Mouse (Mus musculus) heart, embryonic 12.5 days (tissue): ENCODE measurements around the gene Prickle1. TPM values are rescaled to one million over a fixed set of nuclear protein-coding genes. Genes with fewer than 3 reads are reported as not detected.
A peak's percentile ranks its signal among the peaks of the same experiment; 100 is the strongest.

Source experiments
- ATAC-seq: fragments of 200-750 bp; cut with Nextera tagmentation; 2 replicates; pipeline ENCODE4 v1.8.0; 2017; ENCODE audit warnings: moderate TSS enrichment, moderate library complexity; ENCODE audit not compliant: insufficient number of reproducible peaks, low FRiP score
- H3K27ac ChIP-seq: fragments of 300-500 bp; sonication (generic); 2 replicates; pipeline ENCODE4 v1.5.1; 2016; ENCODE audit warnings: mild to moderate bottlenecking, moderate library complexity; ENCODE audit not compliant: poor library complexity, severe bottlenecking
- H3K27me3 ChIP-seq: fragments of 300-500 bp; sonication (generic); replicated peaks from 2 replicates; pipeline ENCODE4 v1.6.1; 2016; ENCODE audit warnings: mild to moderate bottlenecking, moderate library complexity
- H3K36me3 ChIP-seq: fragments of 300-500 bp; sonication (generic); 2 replicates; pipeline ENCODE4 v1.6.1; 2016; ENCODE audit warnings: mild to moderate bottlenecking, moderate library complexity
- H3K4me1 ChIP-seq: fragments of 300-500 bp; sonication (generic); replicated peaks from 2 replicates; pipeline ENCODE4 v1.6.1; 2016; ENCODE audit warnings: mild to moderate bottlenecking
- H3K4me2 ChIP-seq: fragments of 300-500 bp; sonication (generic); 2 replicates; pipeline ENCODE4 v1.6.1; 2016; ENCODE audit warnings: mild to moderate bottlenecking, moderate library complexity
- H3K4me3 ChIP-seq: fragments of 300-500 bp; sonication (generic); 2 replicates; pipeline ENCODE4 v1.5.1; 2016; ENCODE audit warnings: mild to moderate bottlenecking
- H3K9ac ChIP-seq: fragments of 300-500 bp; sonication (generic); 2 replicates; pipeline ENCODE4 v1.6.1; 2016; ENCODE audit warnings: mild to moderate bottlenecking, moderate library complexity
- H3K9me3 ChIP-seq: fragments of 300-500 bp; sonication (generic); replicated peaks from 2 replicates; pipeline ENCODE4 v1.6.1; 2016; ENCODE audit warnings: mild to moderate bottlenecking, moderate library complexity
- WGBS: fragments of 180-500 bp; shearing (Covaris S2); methylation state at CpG from one replicate; pipeline ENCODE4 v1.1.7; 2016; 5-methylcytosine and 5-hydroxymethylcytosine counted together
- polyA plus RNA-seq: library from polyadenylated mRNA; unstranded; fragments of >200 nt; fragmentation: Nextera tagmentation; extraction: Ambion mirVana; gene quantifications from 2 replicates; pipeline ENCODE4 v1.2.1, GENCODE M21; 2016

The Prickle1 gene
- polyA plus RNA-seq, 1 experiment from 2014 or later, result 42.2 TPM

DNA sequence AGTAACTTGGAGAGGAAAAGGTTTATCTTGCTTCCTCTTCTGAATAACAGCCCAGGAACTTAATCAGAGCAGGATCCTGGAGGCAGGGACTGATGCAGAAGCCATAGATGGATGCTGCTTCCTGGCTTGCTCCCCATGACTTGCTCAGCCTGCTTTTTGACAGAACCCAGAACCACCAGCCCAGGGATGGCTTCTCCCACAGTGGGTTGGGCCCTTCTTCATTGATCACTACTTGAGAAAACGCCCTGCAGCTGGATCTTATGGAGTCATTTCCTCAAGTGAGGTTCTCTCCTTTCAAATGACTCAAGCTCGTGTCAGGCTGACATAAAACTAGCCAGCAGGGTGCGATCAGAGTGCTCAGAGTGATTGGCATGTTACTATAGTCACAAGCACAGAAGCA, 19.3 kb upstream of the Prickle1 start:
- Histone ChIP-seq H3K27me3 (no peaks in the 10 kb centered on the region), H3K4me1 (0 out of 2 replicates have a peak, but pooled peaks cover 17% of the 10 kb centered on the region), H3K9ac (no peak overlapping the region), H3K4me2 (no peak overlapping the region), H3K4me3 (no peak overlapping the region), H3K27ac (no peak overlapping the region), H3K9me3 (peaks cover 10% of the 10 kb centered on the region), H3K36me3 (no peaks in the 10 kb centered on the region)
- 78% methylated on average over 3 of the region's 3 CpGs for WGBS
- ATAC-seq, result no peak

DNA sequence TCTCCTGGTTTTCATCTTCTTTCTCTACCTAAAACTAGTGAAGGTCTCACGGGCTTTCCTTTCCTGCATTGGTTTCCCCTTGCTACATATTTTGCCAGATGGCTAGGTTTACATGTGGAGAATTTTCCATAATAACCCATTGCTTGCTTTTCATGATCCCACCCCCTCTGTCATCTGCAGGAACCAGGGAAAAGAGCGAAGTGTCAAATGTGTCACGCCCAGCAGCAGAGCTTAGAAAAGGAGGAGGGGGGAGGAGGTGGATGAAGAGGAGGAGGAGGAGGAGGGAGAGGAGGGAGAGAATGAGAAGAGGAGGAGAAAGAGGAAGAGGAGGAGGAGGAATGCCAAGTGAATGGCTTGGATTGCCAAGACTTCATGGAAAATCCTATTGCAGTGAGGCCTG, 17.9 kb upstream of the Prickle1 start:
- no peak for ATAC-seq
- no peak overlapping the region for H3K4me3 ChIP-seq
- 0 out of 2 replicates have a peak, but pooled peaks cover 14% of the 10 kb centered on the region for H3K4me1 ChIP-seq
- H3K4me2 ChIP-seq, result no peak overlapping the region
- 64% methylated on average over 3 of the region's 3 CpGs for WGBS
- H3K27me3 ChIP-seq, result no peaks in the 10 kb centered on the region
- no peaks in the 10 kb centered on the region for H3K36me3 ChIP-seq
- peaks cover 10% of the 10 kb centered on the region for H3K9me3 ChIP-seq
- H3K9ac ChIP-seq, result no peak overlapping the region
- no peak overlapping the region for H3K27ac ChIP-seq

DNA sequence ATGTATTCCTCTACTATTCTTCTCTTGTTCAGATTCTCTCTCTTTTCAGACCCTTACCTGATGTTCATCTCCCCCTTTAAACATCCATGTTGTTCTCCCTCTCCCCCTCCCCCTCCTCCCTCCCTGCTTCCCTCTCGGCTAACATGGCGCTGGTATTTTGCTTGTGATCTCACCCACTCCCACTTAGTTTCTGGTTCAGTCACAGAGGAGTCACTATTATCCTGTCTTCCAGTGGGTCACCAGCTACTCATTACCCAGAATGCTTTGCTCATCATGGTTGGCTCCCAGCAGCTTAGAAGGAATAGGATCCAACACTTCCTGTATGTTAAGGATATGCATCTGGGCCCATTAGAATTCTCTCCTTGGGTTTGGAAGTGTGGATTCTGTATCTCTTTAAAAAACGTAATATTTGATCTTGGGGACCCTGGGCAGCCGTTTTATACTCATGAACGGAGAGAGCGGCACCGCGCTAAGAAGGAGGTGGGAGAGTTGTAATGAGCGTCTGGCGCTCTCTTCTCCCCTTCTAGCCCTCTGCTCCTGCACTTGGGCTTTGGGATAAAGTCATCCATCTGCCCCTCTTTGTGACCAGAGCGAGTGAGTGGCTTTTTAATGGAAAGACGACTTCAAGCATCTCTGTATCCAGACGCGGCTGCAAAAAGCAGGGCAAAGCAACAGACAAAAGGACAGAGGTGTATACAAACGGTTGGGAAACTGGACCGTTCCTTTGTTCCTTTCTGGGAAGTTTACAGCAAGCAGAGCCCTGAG, 16.0 kb upstream of the Prickle1 start:
- no peak overlapping the region for H3K27ac ChIP-seq
- no peak overlapping the region for H3K4me2 ChIP-seq
- WGBS, result 91% methylated on average over 16 of the region's 16 CpGs
- H3K36me3 ChIP-seq, result no peaks in the 10 kb centered on the region
- H3K9me3 ChIP-seq, result peaks cover 10% of the 10 kb centered on the region
- no peak overlapping the region for H3K4me3 ChIP-seq
- no peak overlapping the region for H3K9ac ChIP-seq
- no peaks in the 10 kb centered on the region for H3K27me3 ChIP-seq
- ATAC-seq, result no peak
- 0 out of 2 replicates have a peak, but pooled peaks cover 14% of the 10 kb centered on the region for H3K4me1 ChIP-seq

DNA sequence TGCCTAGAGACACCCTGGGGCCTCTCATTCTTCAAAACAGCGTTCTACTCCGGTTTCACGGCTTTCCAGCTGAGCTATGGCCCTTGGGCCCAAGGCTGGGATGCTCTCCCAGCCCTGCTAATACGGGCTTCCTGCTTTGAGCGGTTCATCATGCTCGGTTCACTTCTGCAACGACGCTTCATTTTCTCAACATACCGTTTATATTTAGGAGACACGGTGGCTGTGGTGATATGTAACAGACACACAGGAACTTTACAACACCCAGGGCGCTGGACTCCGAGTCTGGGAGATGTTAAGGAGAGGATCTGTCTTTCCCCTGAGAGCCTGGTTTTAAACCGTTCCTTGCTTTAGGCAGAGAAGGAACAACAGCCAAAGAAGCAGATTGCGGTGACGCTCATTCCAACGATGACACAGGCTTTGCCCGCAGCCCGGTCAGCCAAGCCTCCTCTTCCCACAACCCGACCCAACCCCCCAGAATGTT, 15.1 kb upstream of the Prickle1 start:
- ATAC-seq, result no peak
- WGBS, result 48% methylated on average over 19 of the region's 19 CpGs
- H3K4me2 ChIP-seq, result peak overlapping the region; percentile 20; the same call in 1 of the 2 replicates

DNA sequence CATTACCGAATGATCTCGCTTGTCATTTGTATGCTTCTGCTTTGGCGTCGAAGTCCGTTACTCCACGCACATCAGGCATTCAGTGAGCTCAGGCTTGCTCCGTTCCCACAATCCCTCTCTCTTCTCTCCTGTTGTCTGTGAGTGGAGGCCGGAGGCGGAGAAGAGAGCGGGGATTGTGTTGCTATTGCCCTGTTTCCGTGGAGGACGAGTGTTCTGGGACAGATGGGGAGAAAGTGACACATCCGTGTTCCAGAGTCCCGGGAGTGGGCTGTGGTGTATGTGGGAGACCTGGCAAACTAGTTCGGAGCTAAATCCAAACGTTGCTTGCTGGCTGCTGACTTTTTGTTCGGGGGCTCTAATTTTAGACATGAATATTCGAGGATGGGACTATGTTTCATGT, 14.6 kb upstream of the Prickle1 start:
- no peak overlapping the region for H3K4me3 ChIP-seq
- H3K4me2 ChIP-seq, result no peak overlapping the region
- no peak for ATAC-seq
- H3K9ac ChIP-seq, result no peak overlapping the region
- 0 out of 2 replicates have a peak overlapping the region, but pooled peaks have one; percentile 18 for H3K27ac ChIP-seq
- H3K27me3 ChIP-seq, result no peaks in the 10 kb centered on the region
- 86% methylated on average over 18 of the region's 18 CpGs for WGBS
- no peaks in the 10 kb centered on the region for H3K36me3 ChIP-seq
- 0 out of 2 replicates have a peak, but pooled peaks cover 14% of the 10 kb centered on the region for H3K4me1 ChIP-seq
- peaks cover 5% of the 10 kb centered on the region for H3K9me3 ChIP-seq

More for the DNA sequence above, 15.1 kb upstream of the Prickle1 start:
- H3K9ac ChIP-seq, result 0 out of 2 replicates have a peak overlapping the region, but pooled peaks have one; percentile 29
- no peaks in the 10 kb centered on the region for H3K36me3 ChIP-seq
- peaks cover 8% of the 10 kb centered on the region for H3K9me3 ChIP-seq
- 0 out of 2 replicates have a peak, but pooled peaks cover 14% of the 10 kb centered on the region for H3K4me1 ChIP-seq
- H3K27me3 ChIP-seq, result no peaks in the 10 kb centered on the region
- no peak overlapping the region for H3K4me3 ChIP-seq
- H3K27ac ChIP-seq, result peak overlapping the region; percentile 18

DNA sequence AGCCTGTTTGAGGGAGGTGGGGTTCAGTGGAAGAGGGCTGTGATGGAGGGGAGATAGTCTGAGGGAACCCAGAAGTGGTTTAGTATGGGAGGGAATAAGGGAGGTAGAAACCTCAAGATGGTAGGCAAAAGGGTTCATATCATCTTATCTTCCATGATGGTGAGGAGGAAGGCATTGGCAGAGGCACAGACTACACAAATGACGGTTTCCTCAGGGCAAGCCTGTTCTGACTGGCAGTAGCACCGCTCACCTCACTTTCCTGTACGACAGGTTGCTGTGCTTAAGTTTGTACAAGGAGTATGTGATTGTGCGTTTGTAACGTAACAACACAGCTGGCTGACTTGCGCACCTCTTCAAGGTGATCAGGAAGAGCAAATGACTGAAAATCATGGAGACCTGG, 7.2 kb upstream of the Prickle1 start:
- H3K27me3 ChIP-seq, result no peaks in the 10 kb centered on the region
- no peak overlapping the region for H3K4me2 ChIP-seq
- H3K9me3 ChIP-seq, result no peaks in the 10 kb centered on the region
- H3K4me3 ChIP-seq, result no peak overlapping the region
- H3K27ac ChIP-seq, result no peak overlapping the region
- no peak overlapping the region for H3K9ac ChIP-seq
- H3K36me3 ChIP-seq, result no peaks in the 10 kb centered on the region
- ATAC-seq, result no peak
- 90% methylated on average over 6 of the region's 6 CpGs for WGBS
- H3K4me1 ChIP-seq, result 0 out of 2 replicates have a peak, but pooled peaks cover 2% of the 10 kb centered on the region

DNA sequence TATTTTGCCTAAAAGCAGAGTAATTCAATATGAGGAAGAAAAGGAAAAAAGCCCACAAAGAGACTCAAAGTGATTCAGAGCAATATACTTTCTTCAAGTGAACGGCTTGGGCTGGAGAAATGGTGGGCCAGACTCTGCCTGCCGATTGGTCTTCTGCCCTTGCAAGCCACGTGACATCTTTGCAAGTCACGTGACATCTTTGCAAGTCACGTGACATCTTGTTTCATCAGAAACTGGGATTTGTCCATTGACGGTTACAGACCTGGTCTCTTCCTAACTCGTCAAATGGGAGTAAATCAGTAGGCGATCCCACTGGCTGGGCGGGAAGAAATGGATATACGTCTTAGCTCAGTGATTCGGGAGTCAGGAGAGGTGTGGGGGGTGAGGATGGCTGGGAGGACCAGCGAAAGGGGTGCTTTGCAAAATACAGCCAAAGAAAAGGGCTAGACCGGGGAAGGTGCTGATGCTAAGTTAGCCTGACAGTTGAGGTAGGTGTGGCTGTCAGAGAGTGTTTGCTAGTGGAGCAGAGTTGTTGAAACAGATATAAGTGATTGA, 5.8 kb upstream of the Prickle1 start:
- no peak for ATAC-seq
- Histone ChIP-seq H3K4me1 (peaks cover 8% of the 10 kb centered on the region), H3K36me3 (no peaks in the 10 kb centered on the region), H3K9me3 (no peaks in the 10 kb centered on the region), H3K9ac (no peak overlapping the region), H3K4me3 (no peak overlapping the region), H3K27ac (no peak overlapping the region), H3K27me3 (no peaks in the 10 kb centered on the region), H3K4me2 (no peak overlapping the region)
- WGBS, result 92% methylated on average over 13 of the region's 13 CpGs

DNA sequence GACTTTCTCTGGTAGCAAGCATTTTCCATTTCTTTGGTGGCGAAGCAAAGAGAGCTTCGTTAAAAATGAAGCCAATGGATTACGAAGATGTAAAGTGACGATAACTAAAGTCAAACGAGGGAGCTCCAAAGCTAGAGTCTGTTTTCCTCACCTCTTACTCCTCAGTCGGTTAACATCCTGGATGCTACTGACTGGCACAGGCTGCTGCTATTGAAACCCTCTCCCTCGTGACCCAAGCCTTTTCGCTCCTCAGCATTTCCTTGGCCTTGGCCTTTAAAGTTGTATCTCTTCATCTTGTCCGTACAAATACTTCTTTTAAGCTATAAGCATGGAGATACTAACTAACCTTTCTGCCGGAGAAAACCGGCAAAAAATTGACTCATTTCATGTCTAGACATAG, 1.3 kb upstream of the Prickle1 start:
- H3K4me3 ChIP-seq, result peak overlapping the region; percentile 91; the same call in 1 of the 2 replicates
- H3K4me1 ChIP-seq, result peaks cover 21% of the 10 kb centered on the region
- peak overlapping the region; percentile 74 for H3K4me2 ChIP-seq
- peak overlapping the region; percentile 61; the same call in 1 of the 2 replicates for H3K9ac ChIP-seq
- 62% methylated on average over 11 of the region's 11 CpGs for WGBS
- ATAC-seq, result no peak
- no peaks in the 10 kb centered on the region for H3K36me3 ChIP-seq
- H3K27me3 ChIP-seq, result no peaks in the 10 kb centered on the region
- H3K27ac ChIP-seq, result no peak overlapping the region
- H3K9me3 ChIP-seq, result no peaks in the 10 kb centered on the region

DNA sequence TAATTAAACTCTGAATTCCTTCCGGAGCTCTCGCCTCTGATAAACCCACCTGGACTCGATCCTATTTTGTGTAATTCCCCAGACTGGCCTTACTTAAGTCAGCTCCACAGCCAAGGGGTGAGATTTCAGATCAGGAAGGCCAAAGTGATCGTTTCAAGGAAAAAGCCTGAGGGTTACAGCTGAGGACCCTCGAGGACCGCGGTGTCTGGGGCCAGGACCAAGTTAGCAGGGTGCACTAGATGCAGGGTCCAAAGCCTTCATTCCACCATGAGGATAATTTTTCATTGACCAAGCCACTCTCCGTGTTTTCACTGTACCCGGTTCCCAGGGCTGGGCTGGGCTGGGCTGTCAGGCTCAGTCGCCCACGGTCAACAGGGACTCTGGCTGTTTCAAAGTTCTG, 594 bp upstream of the Prickle1 start:
- H3K27ac ChIP-seq, result peak overlapping the region; percentile 94
- H3K4me2 ChIP-seq, result peak overlapping the region; percentile 74
- under 1% methylated on average over 11 of the region's 11 CpGs for WGBS
- H3K36me3 ChIP-seq, result no peaks in the 10 kb centered on the region
- H3K27me3 ChIP-seq, result no peaks in the 10 kb centered on the region
- no peaks in the 10 kb centered on the region for H3K9me3 ChIP-seq
- peaks cover 28% of the 10 kb centered on the region for H3K4me1 ChIP-seq
- H3K9ac ChIP-seq, result peak overlapping the region; percentile 97
- H3K4me3 ChIP-seq, result peak overlapping the region; percentile 91
- peak; percentile 56 for ATAC-seq

DNA sequence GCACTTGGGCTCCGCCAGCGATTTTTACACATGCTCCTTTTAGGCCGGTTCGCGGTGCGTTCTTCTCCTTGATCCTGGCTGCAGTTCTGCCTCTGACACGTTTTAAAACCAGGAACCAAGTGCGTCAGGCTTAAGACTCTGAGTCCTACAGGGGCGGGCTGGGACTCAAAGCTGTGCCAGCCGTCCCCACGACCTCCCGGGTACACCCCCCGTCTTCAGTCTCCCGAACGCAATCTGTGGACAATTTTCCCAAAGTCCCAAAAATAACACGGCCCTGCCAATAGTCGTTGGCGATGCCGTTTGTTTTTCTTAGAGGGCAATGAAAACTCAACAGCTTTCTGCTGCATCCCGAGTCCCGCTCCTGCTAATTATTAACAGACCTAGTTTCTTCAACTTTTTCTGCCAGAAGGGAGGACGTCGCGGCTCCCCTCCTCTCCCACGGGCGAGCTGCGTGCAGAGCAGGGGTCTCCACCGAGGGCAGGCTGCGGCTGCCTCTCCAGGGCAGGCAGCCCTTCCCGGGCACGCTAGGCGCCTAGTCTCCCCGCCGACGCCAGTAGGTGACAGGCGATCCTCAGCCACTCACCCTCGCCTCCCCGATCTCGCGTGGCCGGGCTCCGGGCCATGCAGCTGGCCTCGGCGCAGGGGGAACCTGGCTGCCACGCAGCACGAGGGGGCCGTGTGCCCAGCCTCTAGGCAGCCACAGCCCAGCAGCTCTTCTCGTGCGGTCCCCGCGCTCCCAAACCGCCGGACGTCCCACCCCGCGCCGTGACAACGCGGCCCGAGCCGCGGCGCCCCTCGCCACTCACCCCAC, 598 bp downstream of the Prickle1 start:
- no peaks in the 10 kb centered on the region for H3K9me3 ChIP-seq
- ATAC-seq, result peak; percentile 52
- H3K4me2 ChIP-seq, result peak overlapping the region; percentile 74
- H3K27ac ChIP-seq, result peak overlapping the region; percentile 94
- no peaks in the 10 kb centered on the region for H3K27me3 ChIP-seq
- H3K4me3 ChIP-seq, result peak overlapping the region; percentile 91
- under 1% methylated on average over 64 of the region's 64 CpGs for WGBS
- H3K9ac ChIP-seq, result peak overlapping the region; percentile 97
- no peaks in the 10 kb centered on the region for H3K36me3 ChIP-seq
- peaks cover 34% of the 10 kb centered on the region for H3K4me1 ChIP-seq
